Mouse (Mus musculus) forebrain, embryonic 11.5 days (tissue): ENCODE results near the gene Nlrp14. TPM values are rescaled to one million over a fixed set of nuclear protein-coding genes. Genes with fewer than 3 reads are reported as not detected.
A peak's percentile ranks its signal among the peaks of the same experiment; 100 is the strongest.

ENCODE experiments used
- ATAC-seq: fragments of 200-750 bp; cut with Nextera tagmentation; replicated peaks from 2 replicates; pipeline ENCODE4 v1.8.0; 2017; ENCODE audit warnings: moderate TSS enrichment; ENCODE audit not compliant: low FRiP score
- DNase-seq: peaks from one replicate; pipeline ENCODE4 v3.0.0-alpha.2; 2017; ENCODE audit warnings: low spot score
- H3K27ac ChIP-seq: fragments of 300-500 bp; sonication (generic); 2 replicates; pipeline ENCODE4 v1.5.1; 2014; ENCODE audit warnings: low read depth, low read length
- H3K27me3 ChIP-seq: fragments of 300-500 bp; sonication (generic); 2 replicates; pipeline ENCODE4 v1.6.1; 2014; ENCODE audit warnings: mild to moderate bottlenecking, low read length, mixed read lengths; ENCODE audit not compliant: control insufficient read depth, insufficient read depth
- H3K36me3 ChIP-seq: fragments of 300-500 bp; sonication (generic); 2 replicates; pipeline ENCODE4 v1.6.1; 2014; ENCODE audit warnings: mild to moderate bottlenecking, low read length, moderate library complexity, mixed read lengths; ENCODE audit not compliant: control insufficient read depth, insufficient read depth
- H3K4me1 ChIP-seq: fragments of 300-500 bp; sonication (generic); replicated peaks from 2 replicates; pipeline ENCODE4 v1.6.1; 2014; ENCODE audit warnings: low read length, mixed read lengths; ENCODE audit not compliant: control insufficient read depth, insufficient read depth
- H3K4me2 ChIP-seq: fragments of 300-500 bp; sonication (generic); 2 replicates; pipeline ENCODE4 v1.6.1; 2014; ENCODE audit warnings: low read depth, mild to moderate bottlenecking, low read length, moderate library complexity, mixed read lengths; ENCODE audit not compliant: severe bottlenecking
- H3K4me3 ChIP-seq: fragments of 300-500 bp; sonication (generic); 2 replicates; pipeline ENCODE4 v1.5.1; 2014; ENCODE audit warnings: low read depth, low read length
- H3K9ac ChIP-seq: fragments of 300-500 bp; sonication (generic); 2 replicates; pipeline ENCODE4 v1.6.1; 2014; ENCODE audit warnings: low read length
- H3K9me3 ChIP-seq: fragments of 300-500 bp; sonication (generic); 2 replicates; pipeline ENCODE4 v1.6.1; 2016; ENCODE audit warnings: low read length, mixed read lengths; ENCODE audit not compliant: control insufficient read depth
- WGBS: fragments of 180-500 bp; shearing (Covaris S2); extraction: QIAGEN DNeasy Blood & Tissue Kit; methylation state at CpG from one replicate; pipeline ENCODE4 v1.1.7; 2014; 5-methylcytosine and 5-hydroxymethylcytosine counted together
- polyA plus RNA-seq: library from polyadenylated mRNA; unstranded; fragments of >200 nt; fragmentation: Nextera tagmentation; extraction: Ambion mirVana; gene quantifications from 2 replicates; pipeline ENCODE4 v1.2.1, GENCODE M21; 2014

Gene Nlrp14
- polyA plus RNA-seq, 1 experiment from 2014 or later, result not detected

- H3K4me2 ChIP-seq, result no peak overlapping the region
- ATAC-seq (no peak; the same call in 1 of the 2 replicates), DNase-seq (no peak)
- H3K27ac ChIP-seq, result no peak overlapping the region
- H3K4me1 ChIP-seq, result no peaks in the 10 kb centered on the region
- no peak overlapping the region for H3K4me3 ChIP-seq
- no peak overlapping the region for H3K9ac ChIP-seq
- H3K9me3 ChIP-seq, result no peaks in the 10 kb centered on the region
- no peaks in the 10 kb centered on the region for H3K36me3 ChIP-seq
- H3K27me3 ChIP-seq, result peaks cover 9% of the 10 kb centered on the region
These were observed 48.9 kb downstream of the Nlrp14 start for GRCm38 (mm10) chr7:107215723-107216122.

DNA sequence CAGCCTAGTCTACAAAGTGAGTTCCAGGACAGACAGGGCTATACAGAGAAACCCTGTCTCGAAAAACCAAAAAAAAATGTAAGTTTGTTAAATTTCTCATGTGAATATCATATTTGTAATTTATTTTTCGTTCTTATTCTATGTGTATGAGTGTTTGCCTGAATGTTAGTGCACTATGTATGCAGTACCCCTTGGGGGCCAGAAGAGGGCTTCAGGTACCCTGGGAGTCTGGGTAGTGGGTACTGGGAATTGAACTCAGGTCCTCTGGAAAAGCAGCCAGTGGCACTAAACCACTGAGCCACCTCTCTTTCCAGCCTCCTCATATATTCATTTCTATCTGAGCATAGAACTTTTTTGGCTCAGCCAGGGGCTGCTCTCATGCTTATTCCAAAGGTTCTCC lies 50.1 kb downstream of the Nlrp14 start:
- ATAC-seq (no peak), DNase-seq (no peak)
- Histone ChIP-seq H3K4me3 (no peak overlapping the region), H3K27me3 (no peaks in the 10 kb centered on the region), H3K9ac (no peak overlapping the region), H3K9me3 (no peaks in the 10 kb centered on the region), H3K4me1 (no peaks in the 10 kb centered on the region), H3K36me3 (no peaks in the 10 kb centered on the region), H3K27ac (no peak overlapping the region), H3K4me2 (no peak overlapping the region)
- 78% methylated on average over 2 of the region's 2 CpGs for WGBS

DNA sequence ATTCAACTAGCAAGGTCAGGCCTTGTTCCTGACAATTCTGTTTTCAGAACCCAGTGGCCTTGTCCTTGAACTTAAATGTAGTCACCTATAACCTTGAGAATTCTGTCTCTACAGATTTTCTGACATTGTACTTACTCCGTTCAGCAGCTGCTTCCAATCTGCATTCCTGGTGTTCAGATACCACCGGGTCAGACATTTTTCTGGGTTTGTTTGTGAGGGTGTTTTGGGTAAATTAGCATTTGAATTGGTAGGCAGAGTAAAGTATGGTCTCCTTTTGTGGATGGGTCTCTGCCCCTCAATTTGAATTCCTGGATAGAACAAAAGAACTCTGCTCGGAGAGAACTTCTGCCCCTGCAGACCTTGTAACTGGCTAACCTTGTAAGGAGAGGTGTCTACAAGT lies 70.1 kb downstream of the Nlrp14 start:
- H3K4me1 ChIP-seq, result no peaks in the 10 kb centered on the region
- DNase-seq (no peak), ATAC-seq (peak; percentile 21; the same call in 1 of the 2 replicates)
- H3K9me3 ChIP-seq, result no peaks in the 10 kb centered on the region
- no peak overlapping the region for H3K9ac ChIP-seq
- H3K36me3 ChIP-seq, result no peaks in the 10 kb centered on the region
- no peak overlapping the region for H3K27ac ChIP-seq
- H3K4me3 ChIP-seq, result no peak overlapping the region
- no peaks in the 10 kb centered on the region for H3K27me3 ChIP-seq
- 17% methylated on average over 3 of the region's 3 CpGs for WGBS
- H3K4me2 ChIP-seq, result no peak overlapping the region

DNA sequence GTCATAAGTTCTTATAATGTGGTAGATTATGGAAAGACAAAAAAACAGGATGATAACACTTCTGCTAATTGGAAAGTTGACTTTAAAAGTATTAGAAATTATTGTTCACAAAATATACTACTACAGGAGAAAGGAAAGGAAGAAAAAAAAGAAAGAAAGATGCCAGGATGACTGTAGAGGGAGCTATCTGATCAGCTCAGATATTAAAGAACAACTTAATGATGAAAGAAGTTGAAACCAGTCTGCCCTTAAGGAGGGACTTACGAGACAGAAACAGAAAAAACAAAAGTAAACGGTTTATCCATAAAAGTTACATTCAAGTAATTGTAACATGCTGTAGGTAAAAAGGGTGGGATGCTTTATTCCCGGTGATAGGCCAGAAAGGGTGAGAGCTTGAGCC lies 70.7 kb downstream of the Nlrp14 start:
- Histone ChIP-seq H3K27ac (no peak overlapping the region), H3K4me1 (no peaks in the 10 kb centered on the region), H3K4me3 (no peak overlapping the region), H3K9ac (no peak overlapping the region), H3K4me2 (no peak overlapping the region), H3K27me3 (no peaks in the 10 kb centered on the region), H3K9me3 (no peaks in the 10 kb centered on the region), H3K36me3 (no peaks in the 10 kb centered on the region)
- 81% methylated on average over 3 of the region's 3 CpGs for WGBS
- ATAC-seq (no peak), DNase-seq (no peak)

GRCm38 (mm10) chr7:107241371-107241883 lies 74.6 kb downstream of the Nlrp14 start:
- DNase-seq, result no peak
- ATAC-seq, result no peak

More at GRCm38 (mm10) chr7:107241371-107241883, 74.6 kb downstream of the Nlrp14 start:
- H3K4me1 ChIP-seq, result no peaks in the 10 kb centered on the region
- H3K9ac ChIP-seq, result no peak overlapping the region
- H3K4me3 ChIP-seq, result no peak overlapping the region
- no peaks in the 10 kb centered on the region for H3K9me3 ChIP-seq
- no peak overlapping the region for H3K4me2 ChIP-seq
- no peaks in the 10 kb centered on the region for H3K36me3 ChIP-seq
- H3K27ac ChIP-seq, result no peak overlapping the region
- 78% methylated on average over 5 of the region's 5 CpGs for WGBS
- H3K27me3 ChIP-seq, result no peaks in the 10 kb centered on the region

Other genes starting within 250 kb of the Nlrp14 start
- not detected in 2 replicates for gene Olfr709-ps1, start 234.8 kb upstream of the Nlrp14 start, polyA plus RNA-seq
- gene Olfr710, start 218.7 kb upstream of the Nlrp14 start, polyA plus RNA-seq, result not detected in 2 replicates
- not detected in 2 replicates for gene Olfr6, start 203.1 kb upstream of the Nlrp14 start, polyA plus RNA-seq
- not detected in 2 replicates for gene Olfr711, start 191.5 kb upstream of the Nlrp14 start, polyA plus RNA-seq
- gene Olfr2, start 160.9 kb upstream of the Nlrp14 start, polyA plus RNA-seq, result not detected in 2 replicates
- not detected in 2 replicates for gene Olfr713, start 135.8 kb upstream of the Nlrp14 start, polyA plus RNA-seq
- not detected in 2 replicates for gene Olfr714, start 96.0 kb upstream of the Nlrp14 start, polyA plus RNA-seq
- not detected in 2 replicates for gene Olfr17, start 73.8 kb upstream of the Nlrp14 start, polyA plus RNA-seq
- gene Olfr715b, start 56.6 kb upstream of the Nlrp14 start, polyA plus RNA-seq, result not detected in 2 replicates
- gene Olfr715, start 35.9 kb upstream of the Nlrp14 start, polyA plus RNA-seq, result not detected in 2 replicates
- gene Olfr716, start 28.7 kb upstream of the Nlrp14 start, polyA plus RNA-seq, result not detected in 2 replicates
- not detected in 2 replicates for gene Rbmxl2, start 42.5 kb downstream of the Nlrp14 start, polyA plus RNA-seq
- 5.6 and 6.6 TPM in 2 replicates for gene Syt9, start 203.7 kb downstream of the Nlrp14 start, polyA plus RNA-seq